Mouse (Mus musculus) macrophage (primary cell): Measurements from ENCODE around the gene Get4. TPM values are rescaled to one million over a fixed set of nuclear protein-coding genes. Genes with fewer than 3 reads are reported as not detected.

Experiments
- H3K27ac ChIP-seq: fragments of 350-480 bp; formaldehyde crosslinking; 2 replicates; pipeline ENCODE4 v1.9.0; 2021
- H3K36me3 ChIP-seq: fragments of 350-480 bp; formaldehyde crosslinking; 2 replicates; pipeline ENCODE4 v1.9.0; 2021; ENCODE audit errors: inconsistent target
- H3K4me3 ChIP-seq: fragments of 350-480 bp; formaldehyde crosslinking; 2 replicates; pipeline ENCODE4 v1.9.0; 2021; ENCODE audit errors: inconsistent target
- H3K79me2 ChIP-seq: fragments of 350-480 bp; formaldehyde crosslinking; 2 replicates; pipeline ENCODE4 v1.9.0; 2021; ENCODE audit errors: inconsistent target
- WGBS: methylation state at CpG from one replicate; pipeline ENCODE4 v1.1.7; 2026; ENCODE audit warnings: inconsistent platforms; ENCODE audit not compliant: missing documents; 5-methylcytosine and 5-hydroxymethylcytosine counted together
- polyA plus RNA-seq: library from polyadenylated mRNA; stranded (reverse); fragments of 250-400 nt; gene quantifications from 3 replicates; pipeline ENCODE4 v1.2.4, GENCODE M21; 2018; ENCODE audit warnings: inconsistent platforms

Gene Get4
- polyA plus RNA-seq, 1 experiment from 2014 or later, result 20.1 TPM

DNA sequence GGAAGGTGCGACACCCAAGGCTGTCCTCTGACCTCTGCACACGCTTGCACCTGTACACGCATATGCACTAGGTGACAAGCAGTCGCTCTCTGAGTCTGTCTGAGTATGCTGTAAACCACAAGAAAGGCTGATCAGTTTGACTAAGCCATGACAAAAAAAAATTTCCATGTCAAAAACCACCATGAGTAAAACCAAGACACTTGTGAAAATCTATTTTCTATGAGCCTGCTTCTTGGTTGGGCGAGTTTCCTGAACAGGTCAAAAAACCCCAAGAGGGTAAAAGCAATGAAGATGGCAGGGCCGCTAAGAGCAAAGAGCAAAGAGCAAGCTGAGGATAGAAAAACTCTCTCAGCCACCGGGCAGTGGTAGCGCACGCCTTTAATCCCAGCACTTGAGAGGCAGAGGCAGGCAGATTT lies 51.5 kb downstream of the Get4 start:
- H3K36me3 ChIP-seq, result peaks cover 24% of the 10 kb centered on the region
- H3K79me2 ChIP-seq, result peaks cover 60% of the 10 kb centered on the region
- WGBS, result 81% methylated on average over 9 of the region's 9 CpGs
- no peak overlapping the region for H3K4me3 ChIP-seq
- no peak overlapping the region for H3K27ac ChIP-seq

DNA sequence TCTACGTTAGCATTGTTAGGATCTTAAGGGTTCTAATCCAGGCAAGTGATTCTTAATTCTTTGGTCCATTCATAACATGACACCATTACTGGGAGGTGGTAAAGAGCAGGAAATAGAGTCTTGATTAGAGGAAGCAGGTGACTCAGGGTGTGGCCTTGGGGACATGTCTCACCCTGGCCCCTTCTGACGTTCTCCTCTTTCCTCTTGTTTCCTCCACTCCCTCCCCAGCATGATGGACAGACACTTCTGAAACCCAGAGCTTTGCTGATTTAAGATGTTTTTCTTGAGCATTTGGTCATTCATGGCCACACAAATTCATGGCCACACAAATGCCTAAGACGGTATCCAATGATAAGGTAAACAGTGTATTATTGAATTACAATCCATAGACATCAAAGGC lies 57.8 kb downstream of the Get4 start:
- Histone ChIP-seq H3K36me3 (peaks cover 14% of the 10 kb centered on the region; the same call in 1 of the 2 replicates), H3K4me3 (no peak overlapping the region), H3K27ac (no peak overlapping the region), H3K79me2 (peaks cover 94% of the 10 kb centered on the region)
- WGBS, result 92% methylated on average over 3 of the region's 3 CpGs

DNA sequence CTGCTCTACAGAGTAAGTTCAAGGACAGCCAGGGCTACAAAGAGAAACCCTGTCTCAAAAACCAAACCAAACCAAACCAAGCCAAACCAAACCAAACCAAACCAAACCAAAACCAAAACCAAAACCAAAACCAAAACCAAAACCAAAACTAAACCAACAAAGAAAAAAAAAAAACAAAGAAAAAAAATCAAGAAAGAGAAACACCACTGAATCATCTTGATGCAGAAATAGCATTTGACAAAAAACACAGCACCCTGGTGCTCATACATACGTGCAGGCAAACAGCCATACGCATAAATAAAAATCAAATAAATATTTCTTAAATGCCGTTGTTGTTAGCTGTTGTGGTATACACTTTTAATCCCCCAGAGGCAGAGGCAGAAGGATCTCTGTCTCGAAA lies 58.4 kb downstream of the Get4 start:
- Histone ChIP-seq H3K36me3 (peaks cover 10% of the 10 kb centered on the region; the same call in 1 of the 2 replicates), H3K4me3 (no peak overlapping the region), H3K27ac (no peak overlapping the region), H3K79me2 (peaks cover 96% of the 10 kb centered on the region)
- WGBS, result 92% methylated on average over 4 of the region's 4 CpGs

DNA sequence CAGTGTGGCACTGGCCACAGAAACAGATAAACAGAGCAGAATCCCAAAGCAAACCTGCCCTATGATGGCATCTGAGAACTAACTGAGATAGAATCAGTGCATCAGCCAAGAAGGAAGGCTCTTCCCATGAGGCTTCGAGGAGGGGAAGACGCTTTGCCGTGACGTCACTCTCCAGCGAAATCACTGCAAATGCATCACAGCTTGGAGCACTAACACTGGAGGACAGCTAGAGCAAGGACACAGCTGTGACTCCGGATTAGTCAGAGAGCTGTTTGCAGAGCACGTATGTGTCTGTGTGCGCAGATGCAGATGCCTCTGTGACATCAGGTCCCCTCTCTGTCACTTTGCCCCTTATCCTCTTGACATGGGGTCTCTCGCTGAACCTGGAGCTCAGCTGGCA lies 59.7 kb downstream of the Get4 start:
- Histone ChIP-seq H3K79me2 (peaks cover 98% of the 10 kb centered on the region), H3K36me3 (peaks cover under 1% of the 10 kb centered on the region; the same call in 1 of the 2 replicates), H3K4me3 (no peak overlapping the region), H3K27ac (no peak overlapping the region)
- WGBS, result 93% methylated on average over 9 of the region's 9 CpGs

DNA sequence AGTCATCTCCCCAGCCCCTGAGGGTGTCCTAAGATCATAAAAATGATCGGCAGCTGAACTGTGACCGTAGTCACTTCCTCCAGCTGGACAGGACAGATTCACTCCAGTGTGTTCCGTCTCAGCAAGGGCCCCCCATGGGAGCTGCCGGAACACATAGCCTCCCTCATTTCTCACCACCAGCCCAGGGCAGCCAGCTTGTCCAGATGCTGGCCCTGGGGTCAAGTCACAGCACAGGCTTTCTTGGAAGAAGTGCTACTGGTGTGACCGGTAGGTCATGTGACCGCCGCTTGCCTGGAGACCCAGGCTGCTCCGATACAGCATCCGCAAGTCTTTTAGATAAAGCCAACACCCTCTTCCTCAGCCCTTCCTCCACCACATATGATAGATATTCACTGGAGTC lies 61.4 kb downstream of the Get4 start:
- H3K36me3 ChIP-seq, result no peaks in the 10 kb centered on the region
- no peak overlapping the region for H3K4me3 ChIP-seq
- 91% methylated on average over 6 of the region's 9 CpGs for WGBS
- no peak overlapping the region for H3K27ac ChIP-seq
- peaks cover 100% of the 10 kb centered on the region for H3K79me2 ChIP-seq

DNA sequence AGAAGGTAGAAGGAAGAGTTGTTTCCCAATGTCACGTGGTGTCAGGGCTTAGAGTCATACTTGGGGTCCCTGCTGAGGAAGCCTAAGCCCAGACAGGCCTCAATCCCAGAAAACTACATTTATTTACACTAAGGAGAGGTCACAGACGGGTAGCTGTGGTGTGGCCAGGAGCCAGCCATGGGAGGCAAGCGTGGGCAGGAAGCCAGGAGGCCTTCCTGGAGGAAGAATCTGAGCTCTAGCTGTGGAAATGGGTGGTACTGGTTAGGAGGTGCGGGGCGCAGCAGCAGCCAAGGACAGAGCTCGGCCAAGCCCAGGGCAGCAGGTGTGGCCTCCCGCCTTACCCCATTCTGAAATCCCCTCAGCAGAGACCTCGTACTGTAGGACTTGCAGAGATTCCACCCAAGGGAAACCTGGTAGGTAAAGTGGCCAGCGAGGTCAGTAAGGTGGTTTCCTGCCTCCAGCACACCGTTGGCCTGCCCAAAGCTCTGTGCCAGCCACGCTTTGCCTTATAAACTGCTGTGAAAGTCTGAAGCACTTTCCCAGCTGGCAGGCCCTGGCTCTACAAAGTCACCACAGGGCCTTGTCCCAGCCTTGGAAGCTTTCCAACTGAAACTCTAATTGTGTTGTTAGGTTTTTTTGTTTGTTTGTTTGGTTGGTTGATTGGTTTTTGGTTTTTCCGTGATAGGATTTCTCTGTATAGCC lies 63.0 kb downstream of the Get4 start:
- WGBS, result 62% methylated on average over 12 of the region's 12 CpGs
- Histone ChIP-seq H3K79me2 (peaks cover 100% of the 10 kb centered on the region), H3K4me3 (no peak overlapping the region), H3K36me3 (no peaks in the 10 kb centered on the region), H3K27ac (no peak overlapping the region)

DNA sequence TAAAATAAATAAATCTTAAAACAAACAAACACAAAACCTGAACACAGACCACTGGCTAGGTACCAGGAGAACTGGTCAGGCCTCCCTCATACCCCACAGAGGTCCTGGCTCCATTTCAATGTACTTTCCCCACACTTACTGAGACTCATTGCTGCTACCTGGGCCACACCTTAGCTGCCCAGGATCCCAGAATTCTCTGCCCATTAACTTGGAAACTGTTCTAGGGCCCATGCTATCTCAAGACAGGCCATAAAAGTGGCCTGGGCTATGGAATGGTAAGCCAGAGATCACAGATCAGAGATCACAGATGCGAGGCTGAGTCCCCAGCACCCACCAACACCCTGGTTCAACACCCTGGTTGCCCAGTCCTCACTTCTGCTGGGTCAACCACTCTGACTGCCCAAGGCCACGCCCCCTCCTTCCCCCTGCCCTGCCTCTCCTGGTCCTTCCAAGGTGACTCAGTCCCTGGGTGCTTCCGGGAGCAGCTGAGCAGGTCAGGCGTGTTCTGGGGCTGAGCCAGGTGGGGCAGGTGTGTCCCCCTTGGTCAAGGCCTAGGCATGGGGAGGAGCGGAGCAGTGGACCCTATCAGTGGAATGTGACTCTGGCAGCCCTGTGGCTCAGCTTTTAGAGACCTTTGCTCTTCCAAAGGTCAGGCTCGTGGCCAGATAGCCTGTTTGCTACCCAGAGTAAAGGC lies 65.0 kb downstream of the Get4 start:
- WGBS, result 96% methylated on average over 6 of the region's 6 CpGs
- Histone ChIP-seq H3K4me3 (no peak overlapping the region), H3K79me2 (peaks cover 100% of the 10 kb centered on the region), H3K36me3 (no peaks in the 10 kb centered on the region), H3K27ac (no peak overlapping the region)

DNA sequence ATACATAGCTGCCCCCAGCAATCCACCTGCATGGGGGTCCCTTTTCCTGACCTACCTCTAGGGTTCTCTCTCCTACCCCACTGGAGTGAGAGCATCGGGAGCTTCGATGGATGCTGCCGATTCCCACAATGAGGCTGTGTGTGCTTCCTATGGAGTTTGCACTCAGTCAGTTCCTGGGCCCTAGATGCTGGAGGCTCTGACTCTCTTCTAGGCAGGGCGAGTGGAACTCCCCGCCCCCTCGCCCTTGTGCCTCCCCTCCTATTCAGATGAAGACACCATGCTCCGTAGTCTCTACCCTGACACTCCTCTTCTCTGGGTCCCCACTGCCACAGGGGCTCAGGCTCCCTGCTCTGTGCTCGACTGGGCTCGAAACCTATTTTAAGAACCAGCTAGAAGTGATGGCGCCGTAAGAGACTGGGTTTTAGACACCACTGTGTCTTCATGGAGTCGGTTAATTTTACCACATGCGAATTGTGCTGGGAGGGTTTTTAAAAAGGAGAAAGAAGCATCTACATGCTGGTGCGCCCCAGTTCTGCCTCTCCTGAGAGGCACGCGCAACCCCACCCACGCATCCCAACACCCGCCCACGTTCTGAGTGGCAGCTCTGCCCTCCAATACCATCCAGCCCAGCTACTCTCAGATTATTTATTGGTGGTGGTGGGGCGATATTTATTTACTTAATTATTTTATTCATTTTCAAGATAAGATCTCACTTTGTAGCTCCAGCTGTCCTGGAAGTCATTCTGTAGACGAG lies 65.8 kb downstream of the Get4 start:
- Histone ChIP-seq H3K36me3 (no peaks in the 10 kb centered on the region), H3K27ac (no peak overlapping the region), H3K4me3 (no peak overlapping the region), H3K79me2 (peaks cover 100% of the 10 kb centered on the region)
- 88% methylated on average over 18 of the region's 21 CpGs for WGBS

Other genes with a start within 250 kb of the Get4 start
- 0.75 to 1.0 TPM (median 0.89 TPM) in 3 replicates for gene Prkar1b, start 102.3 kb upstream of the Get4 start, polyA plus RNA-seq
- gene Dnaaf5, start 102.1 kb upstream of the Get4 start, polyA plus RNA-seq, result 6.4 to 10.6 TPM (median 7.0 TPM) in 3 replicates
- 7.6 to 17.2 TPM (median 10.7 TPM) in 3 replicates for gene Sun1, start 51.7 kb upstream of the Get4 start, polyA plus RNA-seq
- gene Adap1, start 73.3 kb downstream of the Get4 start, polyA plus RNA-seq, result 40.4 to 55.9 TPM (median 47.4 TPM) in 3 replicates
- 15.7 to 21.8 TPM (median 18.8 TPM) in 3 replicates for gene Cox19, start 99.1 kb downstream of the Get4 start, polyA plus RNA-seq
- gene Cyp2w1, start 100.3 kb downstream of the Get4 start, polyA plus RNA-seq, result not detected in 3 replicates
- gene Gpr146, start 125.4 kb downstream of the Get4 start, polyA plus RNA-seq, result 14.0 to 34.3 TPM (median 20.6 TPM) in 3 replicates
- 3.5 to 9.1 TPM (median 7.6 TPM) in 3 replicates for gene C130050O18Rik, start 153.0 kb downstream of the Get4 start, polyA plus RNA-seq
- not detected in 3 replicates for gene Gper1, start 170.8 kb downstream of the Get4 start, polyA plus RNA-seq
- 12.7 to 32.4 TPM (median 24.1 TPM) in 3 replicates for gene 3110082I17Rik, start 208.2 kb downstream of the Get4 start, polyA plus RNA-seq
- gene Zfand2a, start 232.2 kb downstream of the Get4 start, polyA plus RNA-seq, result 68.1 to 90.9 TPM (median 76.5 TPM) in 3 replicates